Mouse (Mus musculus) C2C12 (cell line): ENCODE results near the gene Meis1.

Experiments
- CTCF ChIP-seq: IDR thresholded peaks from one replicate; pipeline ENCODE4 v1.5.1; 2011; ENCODE audit not compliant: control insufficient read depth, insufficient read depth, insufficient read length
- FOSL1 ChIP-seq: IDR thresholded peaks from one replicate; pipeline ENCODE4 v1.8.0; 2011; ENCODE audit warnings: mild to moderate bottlenecking, low read length; ENCODE audit not compliant: poor library complexity, insufficient read depth, severe bottlenecking
- MAX ChIP-seq: IDR thresholded peaks from one replicate; pipeline ENCODE4 v1.6.1; 2011; ENCODE audit warnings: mild to moderate bottlenecking, control low read depth
- MYOD1 ChIP-seq: IDR thresholded peaks from one replicate; pipeline ENCODE4 v1.6.1; 2011; ENCODE audit warnings: low read depth; ENCODE audit not compliant: control insufficient read depth, insufficient read length
- MYOG ChIP-seq: IDR thresholded peaks from one replicate; pipeline ENCODE4 v1.6.1; 2011; ENCODE audit not compliant: control insufficient read depth, insufficient read length; ENCODE audit errors: extremely low read depth
- USF1 ChIP-seq: IDR thresholded peaks from one replicate; pipeline ENCODE4 v1.6.1; 2011; ENCODE audit warnings: low read depth, mild to moderate bottlenecking, control low read depth, moderate library complexity

- TF ChIP-seq CTCF: no peak
- no peak for TF ChIP-seq MAX
- no peak for TF ChIP-seq USF1
- no peak for TF ChIP-seq FOSL1
- TF ChIP-seq MYOD1: no peak
- TF ChIP-seq MYOG: no peak
Observed at GRCm38 (mm10) chr11:18845900-18846299, 172.9 kb downstream of the Meis1 start.
